Mouse (Mus musculus) heart, adult 2 months (tissue): ENCODE measurements around the gene Dus4l. TPM values are rescaled to one million over a fixed set of nuclear protein-coding genes. Genes with fewer than 3 reads are reported as not detected.
A peak's percentile ranks its signal among the peaks of the same experiment; 100 is the strongest.
"Not testable (repeated sequence)": the region's sequence is repeated elsewhere in the genome, so short reads cannot be mapped to it uniquely, and the experiment has no call there.

Experiments
- DNase-seq, 2 experiments: peaks; one replicate each; pipeline ENCODE4 v3.0.0; 2021
- H3K27ac ChIP-seq: fragments of 200-600 bp; 2 replicates; pipeline ENCODE4 v1.8.1; 2022
- H3K27me3 ChIP-seq: fragments of 200-500 bp; 2 replicates; pipeline ENCODE4 v1.6.1; 2012; ENCODE audit warnings: mild to moderate bottlenecking, low read length, inconsistent platforms, mixed read lengths; ENCODE audit not compliant: control insufficient read depth, insufficient read depth
- H3K36me3 ChIP-seq: fragments of 200-500 bp; 2 replicates; pipeline ENCODE4 v1.6.1; 2012; ENCODE audit warnings: low read length, inconsistent platforms; ENCODE audit not compliant: control insufficient read depth, insufficient read depth
- H3K4me1 ChIP-seq: fragments of 200-500 bp; 2 replicates; pipeline ENCODE4 v1.6.1; 2011; ENCODE audit warnings: low read length; ENCODE audit not compliant: control insufficient read depth, insufficient read depth
- H3K4me3 ChIP-seq: fragments of 200-600 bp; 2 replicates; pipeline ENCODE4 v1.8.1; 2022
- H3K79me2 ChIP-seq: fragments of 200-500 bp; replicated peaks from 2 replicates; pipeline ENCODE4 v1.6.1; 2012; ENCODE audit warnings: mild to moderate bottlenecking, inconsistent platforms, low read length, moderate library complexity, mixed read lengths; ENCODE audit not compliant: control insufficient read depth, insufficient read depth
- H3K9ac ChIP-seq: fragments of 200-500 bp; 2 replicates; pipeline ENCODE4 v1.6.1; 2012; ENCODE audit warnings: low read depth, mild to moderate bottlenecking, control low read depth, inconsistent platforms, low read length, mixed read lengths
- CTCF ChIP-seq: fragments of 200-600 bp; IDR thresholded peaks from 2 replicates; pipeline ENCODE4 v1.8.1; 2022; ENCODE audit warnings: antibody characterized with exemption, mild to moderate bottlenecking, moderate library complexity
- EP300 ChIP-seq: fragments of 200-500 bp; IDR thresholded peaks from 2 replicates; pipeline ENCODE4 v1.6.1; 2011; ENCODE audit warnings: low read depth, low read length, control low read depth; ENCODE audit not compliant: insufficient read depth
- POLR2A ChIP-seq: fragments of 200-500 bp; IDR thresholded peaks from 2 replicates; pipeline ENCODE4 v1.6.1; 2011; ENCODE audit warnings: mild to moderate bottlenecking, low read depth, low read length, control low read depth; ENCODE audit not compliant: insufficient read depth
- WGBS: fragments of 180-500 bp; shearing (Covaris S2); methylation state at CpG from one replicate; pipeline ENCODE4 v1.1.7; 2018; 5-methylcytosine and 5-hydroxymethylcytosine counted together
- intact Hi-C: fragments of 180-260 bp; cut with DNase I; formaldehyde crosslinking; loops from one replicate; pipeline ENCODE4 v1.15.1; 2025
- polyA plus RNA-seq: library from polyadenylated mRNA; depleted of rRNA; stranded (reverse); fragments of >200 nt; gene quantifications from 2 replicates; pipeline ENCODE4 v1.2.3, GENCODE M21; 2012
- total RNA-seq, 2 experiments: library from RNA; stranded (reverse); gene quantifications; 2 replicates each; pipeline ENCODE4 v1.2.3; 2021

Dus4l gene
- total and polyA plus RNA-seq, 3 experiments = 3.3 to 8.8 (median 7.9) TPM

DNA sequence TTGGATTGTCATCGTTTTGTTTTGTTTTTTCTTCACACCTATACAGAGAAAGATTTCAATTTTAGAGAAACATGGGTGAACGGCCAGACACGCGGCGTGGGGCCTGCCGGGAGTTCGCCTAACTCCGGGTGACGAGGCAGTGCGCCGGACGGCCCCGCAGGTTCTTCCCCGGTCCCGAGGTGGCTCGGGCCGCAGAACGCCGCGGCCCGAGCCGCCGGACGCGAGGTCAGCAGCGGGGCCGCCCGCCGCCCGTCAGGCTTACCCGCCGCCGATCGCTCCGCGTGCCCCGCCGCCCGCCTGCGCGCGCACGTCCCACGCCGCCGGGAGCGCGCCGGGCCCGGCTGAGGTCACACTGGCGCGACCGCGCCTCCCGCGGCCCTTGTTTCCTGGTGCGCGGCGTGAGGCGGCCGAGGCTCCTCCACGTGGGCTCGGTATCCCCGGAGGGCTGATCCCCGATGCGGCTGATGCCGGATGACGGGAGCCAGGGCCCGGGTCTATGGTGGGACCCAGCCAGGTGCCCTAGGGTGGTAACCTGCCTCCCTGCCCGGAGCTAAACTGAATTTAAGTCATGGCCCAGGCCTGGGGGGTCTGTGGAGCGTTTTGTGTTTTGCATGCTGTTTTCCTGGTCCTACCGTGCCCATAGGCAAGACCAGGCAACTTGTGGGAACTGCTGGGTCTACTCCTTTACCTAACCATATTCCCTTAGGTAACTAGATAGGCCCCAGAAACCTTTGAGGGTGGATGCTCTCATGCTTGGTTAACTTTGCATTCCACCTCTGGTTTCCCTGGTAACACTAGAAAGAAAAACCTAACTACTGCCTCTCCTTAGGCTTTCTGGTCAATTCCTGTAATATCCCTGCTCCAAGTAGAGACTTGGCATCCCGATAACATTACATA is 20.0 kb downstream of the Dus4l start, which contains the start of gene Bcap29:
Gene Bcap29 (minus strand): TSS at position 316 of the 897 bp plus-strand sequence.
- Histone ChIP-seq H3K4me3 (peak within 1 kb of the TSS; percentile 82), H3K79me2 (no peaks in the 10 kb centered on the region), H3K27me3 (no peaks in the 10 kb centered on the region), H3K36me3 (peaks cover 7% of the 10 kb centered on the region; the same call in 1 of the 2 replicates), H3K9ac (peak within 1 kb of the TSS; percentile 96), H3K4me1 (peaks cover 1% of the 10 kb centered on the region), H3K27ac (peak within 1 kb of the TSS; percentile 86)
- intact Hi-C loops = loop anchor here (1.0 to 5.0 kb wide), 2 partner anchors 20 to 132 kb away; partner anchors contain the start of genes Cog5 and Dus4l
- TF ChIP-seq EP300 (no peak), CTCF (no peak), POLR2A (0 out of 2 replicates have a peak, but pooled peaks have one; percentile 23)
- WGBS = 2% methylated on average over 73 of the region's 73 CpGs
- DNase-seq = peak; percentile 89 to 90

DNA sequence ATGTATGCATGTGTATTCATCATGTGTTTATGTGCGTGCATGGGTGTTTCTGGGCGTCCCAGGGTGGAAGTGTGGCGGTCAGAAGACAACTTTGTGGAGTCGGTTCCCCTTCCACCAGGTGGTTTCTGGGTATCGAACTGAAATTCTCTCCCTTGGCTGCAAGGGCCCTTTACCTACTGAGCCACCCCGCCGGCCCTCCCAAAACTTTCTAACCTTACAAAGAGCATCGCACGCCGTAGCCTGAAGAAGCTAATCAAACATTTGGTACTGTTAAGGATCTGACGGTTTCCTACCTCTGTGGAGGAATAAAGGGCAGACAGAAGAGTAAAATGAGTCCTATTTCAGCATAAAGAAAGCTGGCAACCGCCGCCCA is 20.7 kb downstream of the Dus4l start:
- TF ChIP-seq EP300 (no peak), CTCF (no peak), POLR2A (no peak)
- Histone ChIP-seq H3K27ac (peak overlapping the region; percentile 86), H3K79me2 (no peaks in the 10 kb centered on the region), H3K4me1 (peaks cover 1% of the 10 kb centered on the region), H3K27me3 (no peaks in the 10 kb centered on the region), H3K36me3 (peaks cover 7% of the 10 kb centered on the region; the same call in 1 of the 2 replicates), H3K4me3 (peak overlapping the region; percentile 82), H3K9ac (peak overlapping the region; percentile 96)
- peak in 1 of 2 experiments; percentile 42 for DNase-seq
- intact Hi-C loops = loop anchor here (1.0 kb wide), 1 partner anchor 20 kb away; the partner anchor contains the start of genes Cog5 and Dus4l
- 6% methylated on average over 13 of the region's 13 CpGs for WGBS

DNA sequence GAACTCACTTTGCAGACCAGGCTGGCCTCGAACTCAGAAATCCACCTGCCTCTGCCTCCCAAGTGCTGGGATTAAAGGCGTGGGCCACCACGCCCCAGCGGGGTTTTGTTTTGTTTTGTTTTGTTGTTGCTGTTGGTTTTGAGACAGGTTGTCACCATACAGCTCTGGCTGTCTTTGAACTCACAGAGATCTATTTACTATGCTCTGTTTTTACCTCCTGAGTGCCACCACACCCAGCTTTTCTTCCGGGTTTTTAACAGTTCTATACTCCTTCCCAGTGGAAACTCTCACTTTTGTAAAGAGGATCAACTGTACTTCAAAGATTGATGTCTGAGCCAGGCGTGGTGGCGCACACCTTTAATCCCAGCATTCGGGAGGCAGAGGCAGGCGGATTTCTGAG is 26.2 kb downstream of the Dus4l start:
- H3K27ac ChIP-seq, H3K27me3 ChIP-seq, H3K4me3 ChIP-seq, DNase-seq, intact Hi-C loops, H3K79me2 ChIP-seq, H3K36me3 ChIP-seq, H3K4me1 ChIP-seq, H3K9ac ChIP-seq: not testable (repeated sequence)
- WGBS = 94% methylated on average over 9 of the region's 9 CpGs

DNA sequence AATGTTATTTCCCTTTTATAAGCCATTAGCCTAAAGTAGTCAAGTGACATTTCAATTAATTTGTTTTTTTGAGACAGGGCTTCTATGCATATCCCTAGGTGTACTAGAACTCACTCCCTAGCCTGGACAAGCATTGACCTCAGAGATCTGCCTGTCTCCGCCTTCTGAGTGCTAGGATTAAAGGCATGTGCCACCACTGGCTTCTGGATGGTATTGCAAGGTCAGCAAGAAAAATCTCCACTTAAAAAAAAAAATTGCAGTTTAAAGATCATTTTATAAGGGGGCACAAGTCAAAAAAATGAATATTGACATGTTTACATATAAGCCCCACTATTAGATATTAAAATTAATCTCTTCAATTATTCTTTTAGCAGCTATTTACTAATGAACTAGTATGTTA is 29.6 kb downstream of the Dus4l start:
- Histone ChIP-seq H3K27me3 (no peaks in the 10 kb centered on the region), H3K79me2 (no peaks in the 10 kb centered on the region), H3K4me1 (no peaks in the 10 kb centered on the region), H3K36me3 (no peaks in the 10 kb centered on the region), H3K4me3 (no peak overlapping the region), H3K27ac (no peak overlapping the region), H3K9ac (no peak overlapping the region)
- intact Hi-C loops = no loop called here
- 95% methylated on average over 1 of the region's 1 CpGs for WGBS
- DNase-seq = no peak
- TF ChIP-seq CTCF = no peak
- no peak for TF ChIP-seq EP300
- TF ChIP-seq POLR2A = no peak

DNA sequence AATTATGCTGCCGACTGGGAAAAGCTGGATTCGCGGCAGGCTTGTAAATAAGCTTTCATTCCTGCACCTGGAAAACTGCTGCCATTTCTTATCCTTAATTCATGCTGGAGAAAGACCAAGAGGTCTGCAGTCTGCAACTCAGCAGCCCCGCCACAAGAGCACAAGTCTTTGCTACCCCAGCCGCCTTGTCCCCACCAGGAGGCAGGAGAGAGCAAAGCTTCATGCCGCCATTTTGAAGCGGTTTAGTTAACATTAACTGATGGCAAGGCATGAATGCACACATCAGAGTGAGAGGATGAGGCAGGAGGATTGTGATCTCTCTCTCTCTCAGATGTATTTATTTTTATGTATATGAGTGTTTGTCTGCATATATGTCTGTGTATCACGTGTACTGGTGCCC is 34.5 kb downstream of the Dus4l start:
- H3K36me3 ChIP-seq = peaks cover 2% of the 10 kb centered on the region; the same call in 1 of the 2 replicates
- no peak overlapping the region for H3K9ac ChIP-seq
- H3K4me3 ChIP-seq = no peak overlapping the region
- no peak overlapping the region for H3K27ac ChIP-seq
- no peaks in the 10 kb centered on the region for H3K79me2 ChIP-seq
- no peaks in the 10 kb centered on the region for H3K27me3 ChIP-seq
- no peaks in the 10 kb centered on the region for H3K4me1 ChIP-seq
- DNase-seq = no peak
- WGBS = 85% methylated on average over 8 of the region's 8 CpGs
- TF ChIP-seq CTCF = 0 out of 2 replicates have a peak, but pooled peaks have one; percentile 11
- TF ChIP-seq POLR2A = no peak
- intact Hi-C loops = no loop called here

DNA sequence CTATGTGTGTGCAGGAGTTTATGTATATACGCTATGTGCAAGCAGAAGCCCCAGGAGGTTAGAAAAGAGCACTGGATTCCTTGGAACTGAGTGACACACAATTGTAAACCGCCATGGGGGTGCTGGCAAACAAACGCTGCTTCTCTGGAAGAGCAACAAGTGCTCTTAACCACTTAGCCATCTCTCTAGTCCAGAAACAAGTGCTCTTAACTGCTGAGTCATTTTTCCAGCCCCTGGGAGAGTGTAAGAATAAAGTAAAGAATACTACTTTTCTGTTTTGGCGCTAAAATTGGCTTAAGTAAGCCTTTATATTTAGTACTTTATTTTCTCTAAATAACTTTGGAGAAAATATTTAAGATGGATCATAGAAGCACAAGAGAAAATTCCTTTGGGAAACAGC is 41.3 kb downstream of the Dus4l start:
- WGBS = 66% methylated on average over 4 of the region's 4 CpGs

More for the DNA sequence above, 41.3 kb downstream of the Dus4l start:
- no peak for DNase-seq
- no peak overlapping the region for H3K27ac ChIP-seq
- H3K9ac ChIP-seq = no peak overlapping the region
- H3K27me3 ChIP-seq = no peaks in the 10 kb centered on the region
- H3K79me2 ChIP-seq = no peaks in the 10 kb centered on the region
- peaks cover 2% of the 10 kb centered on the region; the same call in 1 of the 2 replicates for H3K36me3 ChIP-seq
- no peaks in the 10 kb centered on the region for H3K4me1 ChIP-seq
- intact Hi-C loops = no loop called here
- no peak overlapping the region for H3K4me3 ChIP-seq
- TF ChIP-seq POLR2A = no peak
- no peak for TF ChIP-seq CTCF
- TF ChIP-seq EP300 = no peak
